Mouse (Mus musculus): ENCODE measurements around the gene Emc7. TPM values are rescaled to one million over a fixed set of nuclear protein-coding genes. Genes with fewer than 3 reads are reported as not detected.

Gene Emc7
- total and polyA plus RNA-seq, 2 experiments from 2014 or later = 7.0 to 22.7 TPM

DNA sequence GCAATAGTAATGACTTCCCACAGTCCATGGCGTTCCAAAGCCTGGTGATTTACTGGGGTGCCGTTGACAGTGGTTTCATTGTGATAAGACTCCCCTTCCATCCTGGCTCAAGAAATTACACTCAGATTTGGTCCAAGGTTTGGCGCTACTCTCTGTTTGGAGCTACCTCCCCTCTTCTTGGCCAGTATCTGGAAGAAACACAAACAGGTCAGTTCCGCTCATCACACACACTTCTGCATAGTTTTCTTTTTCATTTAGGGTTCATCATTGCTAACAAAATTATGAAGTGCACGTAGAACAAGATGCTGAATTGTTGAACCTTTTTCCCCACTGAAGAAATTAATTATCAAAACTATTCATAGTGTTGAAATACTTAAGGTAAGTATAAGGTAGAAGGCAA lies 25.9 kb downstream of the Emc7 start, which contains the start of gene Chrm5:
Chrm5 (minus strand) TSS at position 101 of the 400 bp plus-strand sequence.
- H3K9ac ChIP-seq (replicated peaks; ENCODE audit: low read depth, low read length) = no peak within 1 kb of the TSS
- H3K4me3 ChIP-seq (ENCODE audit: low read depth, low read length) = no peak within 1 kb of the TSS
- no peaks in the 10 kb centered on the region for H3K36me3 ChIP-seq (replicated peaks; ENCODE audit: control insufficient read depth, insufficient read depth, low read length)
- 83% methylated on average over 5 of the region's 5 CpGs for WGBS
- ATAC-seq (ENCODE audit: insufficient read depth, low read depth) (no peak), DNase-seq (ENCODE audit: low spot score) (no peak)
- TF ChIP-seq EP300 (IDR thresholded peaks at IDR 0.05; ENCODE audit: low read depth) (no peak), CTCF (IDR thresholded peaks at IDR 0.05; ENCODE audit: low read depth) (no peak)
- H3K9me3 ChIP-seq (replicated peaks; ENCODE audit: control insufficient read depth, low read length) = no peaks in the 10 kb centered on the region
- no peak within 1 kb of the TSS for H3K27ac ChIP-seq (ENCODE audit: low read depth)
- no peaks in the 10 kb centered on the region for H3K4me1 ChIP-seq (ENCODE audit: control insufficient read depth, insufficient read depth)
- H3K27me3 ChIP-seq (ENCODE audit: control insufficient read depth, insufficient read depth, low read length) = no peaks in the 10 kb centered on the region
- H3K4me2 ChIP-seq (ENCODE audit: low read depth, low read length) = no peak within 1 kb of the TSS

DNA sequence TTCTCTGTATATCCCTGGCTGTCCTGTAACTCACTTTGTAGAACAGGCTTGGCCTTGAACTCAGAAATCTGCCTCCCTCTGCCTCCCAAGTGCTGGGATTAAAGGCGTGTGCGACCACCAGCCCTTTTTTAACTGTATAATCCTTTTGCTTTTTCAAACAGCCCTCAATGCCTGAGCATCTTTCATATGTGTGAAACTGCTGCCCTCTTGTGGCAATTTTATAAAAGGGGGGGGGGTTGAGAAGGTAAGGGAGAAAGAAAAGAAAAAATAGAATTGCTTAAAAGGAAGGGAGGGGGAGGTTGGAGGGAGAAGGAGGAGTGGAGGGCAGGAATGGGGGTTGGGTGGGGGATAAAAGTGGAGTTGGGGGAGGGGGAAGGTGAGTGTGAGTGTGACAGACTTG lies 26.8 kb downstream of the Emc7 start:
- no peak for ATAC-seq (ENCODE audit: insufficient read depth, low read depth)
- TF ChIP-seq EP300 (IDR thresholded peaks at IDR 0.05; ENCODE audit: low read depth) (no peak), CTCF (IDR thresholded peaks at IDR 0.05; ENCODE audit: low read depth) (peak; percentile 78)
- no peak overlapping the region for H3K4me3 ChIP-seq (ENCODE audit: low read depth, low read length)
- no peak overlapping the region for H3K27ac ChIP-seq (ENCODE audit: low read depth)
- DNase-seq (ENCODE audit: low spot score) = peak; percentile 57
- no peaks in the 10 kb centered on the region for H3K4me1 ChIP-seq (ENCODE audit: control insufficient read depth, insufficient read depth)
- H3K36me3 ChIP-seq (replicated peaks; ENCODE audit: control insufficient read depth, insufficient read depth, low read length) = no peaks in the 10 kb centered on the region
- 2% methylated on average over 2 of the region's 2 CpGs for WGBS
- no peak overlapping the region for H3K4me2 ChIP-seq (ENCODE audit: low read depth, low read length)
- H3K27me3 ChIP-seq (ENCODE audit: control insufficient read depth, insufficient read depth, low read length) = no peaks in the 10 kb centered on the region
- no peaks in the 10 kb centered on the region for H3K9me3 ChIP-seq (replicated peaks; ENCODE audit: control insufficient read depth, low read length)
- no peak overlapping the region for H3K9ac ChIP-seq (replicated peaks; ENCODE audit: low read depth, low read length)

DNA sequence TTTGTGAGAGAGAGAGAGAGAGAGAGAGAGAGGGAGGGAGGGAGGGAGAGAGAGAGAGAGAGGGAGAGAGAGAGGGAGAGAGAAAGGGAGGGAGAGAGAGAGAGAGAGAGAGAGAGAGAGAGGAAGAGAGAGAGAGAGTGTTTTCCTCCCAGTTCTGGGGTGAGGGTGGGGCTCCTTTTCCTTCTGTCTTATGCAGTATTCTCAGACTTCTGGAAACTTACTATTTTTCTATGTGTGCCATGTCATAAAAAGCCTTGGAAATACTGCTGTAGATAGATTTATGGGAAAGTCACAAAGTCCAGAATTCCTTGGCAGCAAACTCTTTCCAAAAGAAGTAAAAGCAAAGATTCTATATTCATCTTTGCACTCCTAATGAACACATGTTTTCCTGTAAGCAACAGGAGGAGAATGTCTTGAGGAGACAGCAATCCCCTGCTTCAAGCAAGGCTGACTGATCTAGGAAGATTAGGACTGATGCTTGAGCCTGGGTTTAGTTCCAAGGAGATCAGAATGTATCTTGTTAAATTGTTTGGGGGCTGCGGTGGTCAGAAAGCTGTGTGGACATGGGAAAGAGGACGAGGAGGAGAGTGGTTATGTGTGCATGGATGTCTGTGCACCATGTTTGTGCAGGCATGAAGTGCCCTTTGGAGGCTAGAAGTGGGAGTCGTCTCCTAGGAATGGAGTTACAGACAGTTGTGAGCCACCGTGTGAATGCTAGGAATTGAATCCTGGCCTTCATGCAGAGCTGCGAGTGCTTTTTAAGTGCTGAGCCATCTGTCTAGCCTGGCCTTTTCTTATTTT lies 27.9 kb downstream of the Emc7 start:
- 59% methylated on average over 5 of the region's 5 CpGs for WGBS
- Histone ChIP-seq H3K4me2 (ENCODE audit: low read depth, low read length) (no peak overlapping the region), H3K4me3 (ENCODE audit: low read depth, low read length) (no peak overlapping the region), H3K9me3 (replicated peaks; ENCODE audit: control insufficient read depth, low read length) (no peaks in the 10 kb centered on the region), H3K4me1 (ENCODE audit: control insufficient read depth, insufficient read depth) (no peaks in the 10 kb centered on the region), H3K27me3 (ENCODE audit: control insufficient read depth, insufficient read depth, low read length) (no peaks in the 10 kb centered on the region), H3K36me3 (replicated peaks; ENCODE audit: control insufficient read depth, insufficient read depth, low read length) (no peaks in the 10 kb centered on the region), H3K9ac (replicated peaks; ENCODE audit: low read depth, low read length) (no peak overlapping the region), H3K27ac (ENCODE audit: low read depth) (no peak overlapping the region)
- TF ChIP-seq CTCF (IDR thresholded peaks at IDR 0.05; ENCODE audit: low read depth) = no peak
- TF ChIP-seq EP300 (IDR thresholded peaks at IDR 0.05; ENCODE audit: low read depth) = no peak
- no peak for DNase-seq (ENCODE audit: low spot score)
- no peak for ATAC-seq (ENCODE audit: insufficient read depth, low read depth)

DNA sequence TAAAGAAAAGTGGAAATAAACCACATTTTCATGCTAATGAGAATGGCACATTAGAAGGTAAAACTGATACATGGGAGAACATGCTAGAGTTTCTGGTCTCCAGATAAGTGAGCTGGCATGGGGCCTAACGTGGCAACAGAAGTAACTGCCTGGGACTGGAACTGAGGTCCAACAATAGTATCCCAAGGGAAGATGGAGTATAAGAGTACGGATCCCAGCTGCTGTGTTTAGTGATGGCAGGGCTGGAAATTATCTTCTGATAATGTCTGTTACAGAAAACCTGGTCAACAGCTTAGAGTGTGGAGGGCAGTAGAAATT lies 28.5 kb downstream of the Emc7 start:
- H3K27ac ChIP-seq (ENCODE audit: low read depth) = no peak overlapping the region
- DNase-seq (ENCODE audit: low spot score) = no peak
- no peak overlapping the region for H3K4me3 ChIP-seq (ENCODE audit: low read depth, low read length)
- WGBS = 51% methylated on average over 2 of the region's 2 CpGs
- H3K4me1 ChIP-seq (ENCODE audit: control insufficient read depth, insufficient read depth) = no peaks in the 10 kb centered on the region
- no peak for ATAC-seq (ENCODE audit: insufficient read depth, low read depth)
- H3K36me3 ChIP-seq (replicated peaks; ENCODE audit: control insufficient read depth, insufficient read depth, low read length) = no peaks in the 10 kb centered on the region
- H3K27me3 ChIP-seq (ENCODE audit: control insufficient read depth, insufficient read depth, low read length) = no peaks in the 10 kb centered on the region
- H3K9me3 ChIP-seq (replicated peaks; ENCODE audit: control insufficient read depth, low read length) = no peaks in the 10 kb centered on the region
- TF ChIP-seq CTCF (IDR thresholded peaks at IDR 0.05; ENCODE audit: low read depth) (no peak), EP300 (IDR thresholded peaks at IDR 0.05; ENCODE audit: low read depth) (no peak)
- H3K9ac ChIP-seq (replicated peaks; ENCODE audit: low read depth, low read length) = no peak overlapping the region
- no peak overlapping the region for H3K4me2 ChIP-seq (ENCODE audit: low read depth, low read length)

DNA sequence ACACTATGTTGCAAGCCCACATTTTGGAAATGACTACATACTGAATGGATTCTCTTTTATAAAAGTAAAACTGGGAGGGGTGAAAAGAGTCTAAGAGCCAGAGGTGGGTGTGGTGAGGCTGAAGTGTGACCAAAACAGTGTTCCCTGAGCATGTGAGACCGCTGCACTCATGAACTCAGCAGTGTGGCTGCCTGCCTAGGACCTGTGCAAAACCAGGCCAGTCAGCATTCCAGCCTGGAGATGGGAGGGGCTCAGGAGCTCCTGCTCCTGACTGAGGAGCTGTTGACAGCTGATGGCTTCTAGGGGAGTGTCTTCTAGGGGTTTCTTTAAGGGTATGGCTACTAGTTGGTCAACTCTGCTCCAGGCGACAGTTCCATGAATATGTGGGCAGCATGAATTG lies 30.1 kb downstream of the Emc7 start:
- no peaks in the 10 kb centered on the region for H3K9me3 ChIP-seq (replicated peaks; ENCODE audit: control insufficient read depth, low read length)
- H3K27me3 ChIP-seq (ENCODE audit: control insufficient read depth, insufficient read depth, low read length) = no peaks in the 10 kb centered on the region
- no peak overlapping the region for H3K9ac ChIP-seq (replicated peaks; ENCODE audit: low read depth, low read length)
- no peak overlapping the region for H3K27ac ChIP-seq (ENCODE audit: low read depth)
- no peak for TF ChIP-seq EP300 (IDR thresholded peaks at IDR 0.05; ENCODE audit: low read depth)
- TF ChIP-seq CTCF (IDR thresholded peaks at IDR 0.05; ENCODE audit: low read depth) = no peak
- no peak overlapping the region for H3K4me2 ChIP-seq (ENCODE audit: low read depth, low read length)
- no peak overlapping the region for H3K4me3 ChIP-seq (ENCODE audit: low read depth, low read length)
- no peaks in the 10 kb centered on the region for H3K36me3 ChIP-seq (replicated peaks; ENCODE audit: control insufficient read depth, insufficient read depth, low read length)
- H3K4me1 ChIP-seq (ENCODE audit: control insufficient read depth, insufficient read depth) = no peaks in the 10 kb centered on the region
- ATAC-seq (ENCODE audit: insufficient read depth, low read depth) (peak; percentile 72), DNase-seq (ENCODE audit: low spot score) (no peak)
- WGBS = 40% methylated on average over 2 of the region's 2 CpGs
